Mouse (Mus musculus): ENCODE measurements around the gene Ncam1.

Gene Ncam1

GRCm38 (mm10) chr9:49758436-49758835 is 40.3 kb downstream of the Ncam1 start:
- ChIA-PET CTCF (interaction anchor here in 1 of 4 experiments (0.6 kb wide), 1 partner anchor 246 kb away, joined by 3 read pairs; no protein-coding TSS in a partner anchor), POLR2A (interaction anchor here in 2 of 4 experiments (0.6 to 0.7 kb wide), 3 partner anchors 14 to 709 kb away, joined by 3 to 6 read pairs (median 3); no protein-coding TSS in a partner anchor)

GRCm38 (mm10) chr9:49757986-49758385 is 40.7 kb downstream of the Ncam1 start:
- CTCF ChIA-PET: interaction anchor here in 1 of 4 experiments (0.6 kb wide), 1 partner anchor 246 kb away, joined by 3 read pairs; no protein-coding TSS in a partner anchor
- POLR2A ChIA-PET: interaction anchor here in 2 of 4 experiments (0.6 to 0.7 kb wide), 2 partner anchors 15 to 709 kb away, joined by 3 to 6 read pairs; no protein-coding TSS in a partner anchor

GRCm38 (mm10) chr9:49757582-49757981 is 41.1 kb downstream of the Ncam1 start:
- POLR2A ChIA-PET: interaction anchor here in 1 of 4 experiments (0.7 kb wide), 1 partner anchor 708 kb away, joined by 6 read pairs; no protein-coding TSS in a partner anchor
- CTCF ChIA-PET: interaction anchor here in 1 of 4 experiments (0.6 kb wide), 1 partner anchor 247 kb away, joined by 3 read pairs; no protein-coding TSS in a partner anchor

- ChIA-PET CTCF (no interaction called here), POLR2A (interaction anchor here in 1 of 4 experiments (0.8 kb wide), 1 partner anchor 172 kb away, joined by 3 read pairs; no protein-coding TSS in a partner anchor)
These were observed 42.0 kb downstream of the Ncam1 start for GRCm38 (mm10) chr9:49756725-49757124.

GRCm38 (mm10) chr9:49755214-49755613 is 43.5 kb downstream of the Ncam1 start:
- CTCF ChIA-PET: interaction anchor here in 1 of 4 experiments (0.6 kb wide), 1 partner anchor 17 kb away, joined by 3 read pairs; no protein-coding TSS in a partner anchor
- POLR2A ChIA-PET: no interaction called here

- POLR2A ChIA-PET: interaction anchor here in 1 of 4 experiments (1.3 kb wide), 1 partner anchor 45 kb away, joined by 3 read pairs; no protein-coding TSS in a partner anchor
- CTCF ChIA-PET: no interaction called here
These were observed 47.3 kb downstream of the Ncam1 start for GRCm38 (mm10) chr9:49751466-49751865.

GRCm38 (mm10) chr9:49746176-49746575 is 52.5 kb downstream of the Ncam1 start:
- CTCF ChIA-PET: no interaction called here
- POLR2A ChIA-PET: interaction anchor here in 2 of 4 experiments (1.5 to 3.4 kb wide), 3 partner anchors 17 to 51 kb away, joined by 5 to 14 read pairs (median 6); no protein-coding TSS in a partner anchor

GRCm38 (mm10) chr9:49745696-49746095 is 53.0 kb downstream of the Ncam1 start:
- ChIA-PET CTCF (no interaction called here), POLR2A (interaction anchor here in 2 of 4 experiments (1.5 to 3.4 kb wide), 3 partner anchors 17 to 51 kb away, joined by 5 to 14 read pairs (median 6); no protein-coding TSS in a partner anchor)

GRCm38 (mm10) chr9:49744286-49744685 is 54.4 kb downstream of the Ncam1 start:
- POLR2A ChIA-PET: interaction anchor here in 3 of 4 experiments (0.7 to 3.4 kb wide), 5 partner anchors 10 to 855 kb away, joined by 4 to 14 read pairs (median 5); no protein-coding TSS in a partner anchor
- CTCF ChIA-PET: no interaction called here

GRCm38 (mm10) chr9:49739935-49740334 is 58.8 kb downstream of the Ncam1 start:
- POLR2A ChIA-PET: interaction anchor here in 2 of 4 experiments (1.2 to 1.9 kb wide), 3 partner anchors 10 to 11 kb away, joined by 5 to 7 read pairs (median 5); no protein-coding TSS in a partner anchor
- CTCF ChIA-PET: no interaction called here

GRCm38 (mm10) chr9:49738546-49738945 is 60.2 kb downstream of the Ncam1 start:
- ChIA-PET POLR2A (interaction anchor here in 2 of 4 experiments (0.7 to 1.9 kb wide), 3 partner anchors 9 to 59 kb away, joined by 3 to 7 read pairs (median 5); no protein-coding TSS in a partner anchor), CTCF (no interaction called here)

GRCm38 (mm10) chr9:49737166-49737565 is 61.6 kb downstream of the Ncam1 start:
- ChIA-PET POLR2A (interaction anchor here in 2 of 4 experiments (1.0 to 1.8 kb wide), 5 partner anchors 8 to 22 kb away, joined by 3 to 5 read pairs (median 3); no protein-coding TSS in a partner anchor), CTCF (no interaction called here)

GRCm38 (mm10) chr9:49734348-49735007 is 64.2 kb downstream of the Ncam1 start:
- POLR2A ChIA-PET: interaction anchor here in 2 of 4 experiments (0.6 to 2.4 kb wide), 4 partner anchors 10 to 162 kb away, joined by 3 to 7 read pairs (median 4); no protein-coding TSS in a partner anchor
- CTCF ChIA-PET: no interaction called here

GRCm38 (mm10) chr9:49733726-49734125 is 65.0 kb downstream of the Ncam1 start:
- ChIA-PET CTCF (no interaction called here), POLR2A (interaction anchor here in 2 of 4 experiments (0.6 to 2.4 kb wide), 4 partner anchors 9 to 161 kb away, joined by 3 to 7 read pairs (median 4); no protein-coding TSS in a partner anchor)

- CTCF ChIA-PET: interaction anchor here in 1 of 4 experiments (0.6 kb wide), 1 partner anchor 10 kb away, joined by 5 read pairs; no protein-coding TSS in a partner anchor
- POLR2A ChIA-PET: interaction anchor here in 3 of 4 experiments (0.9 to 4.2 kb wide), 19 partner anchors 8 to 377 kb away, joined by 3 to 25 read pairs (median 5); partner anchors contain the start of genes Ncam1 (in 1 of the 3) and Ttc12 (in 1 of the 3)
These were observed 69.2 kb downstream of the Ncam1 start for GRCm38 (mm10) chr9:49729479-49729878.

GRCm38 (mm10) chr9:49728211-49728610 is 70.5 kb downstream of the Ncam1 start:
- CTCF ChIA-PET: interaction anchor here in 1 of 4 experiments (0.7 kb wide), 1 partner anchor 187 kb away, joined by 4 read pairs; no protein-coding TSS in a partner anchor
- POLR2A ChIA-PET: interaction anchor here in 3 of 4 experiments (0.7 to 4.2 kb wide), 28 partner anchors 9 to 248 kb away, joined by 3 to 25 read pairs (median 4); partner anchors contain the start of genes Ncam1 (in 1 of the 3) and Ttc12 (in 1 of the 3)

- CTCF ChIA-PET: no interaction called here
- POLR2A ChIA-PET: interaction anchor here in 1 of 4 experiments (0.7 to 0.9 kb wide), 2 partner anchors 30 to 401 kb away, joined by 3 read pairs; no protein-coding TSS in a partner anchor
These were observed 76.0 kb downstream of the Ncam1 start for GRCm38 (mm10) chr9:49722765-49723164.

GRCm38 (mm10) chr9:49715121-49715520 is 83.6 kb downstream of the Ncam1 start:
- ChIA-PET POLR2A (interaction anchor here in 2 of 4 experiments (0.7 to 1.3 kb wide), 12 partner anchors 9 to 461 kb away, joined by 3 to 4 read pairs (median 3); partner anchors contain the start of gene Ncam1 (in 1 of the 2)), CTCF (interaction anchor here in 3 of 4 experiments (0.6 to 1.1 kb wide), 6 partner anchors 82 to 1121 kb away, joined by 3 to 11 read pairs (median 4); no protein-coding TSS in a partner anchor)

- POLR2A ChIA-PET: interaction anchor here in 3 of 4 experiments (0.5 to 1.3 kb wide), 7 partner anchors 14 to 364 kb away, joined by 3 to 7 read pairs (median 4); partner anchors contain the start of gene Ncam1 (in 1 of the 3)
- CTCF ChIA-PET: no interaction called here
These were observed 84.6 kb downstream of the Ncam1 start for GRCm38 (mm10) chr9:49714091-49714490.

Data from embryonic stem cell, embryonic (primary cell).